24 mouse cellular contexts compared by ENCODE assay signal in genomic region chr2:104764018-104764417, GRCm38 (mm10). TPM values are rescaled to one million over a fixed set of nuclear protein-coding genes. Genes with fewer than 3 reads are reported as not detected.
"Had no signal": no experiment of that assay in that cellular context is flagged by ENCODE, and none has a peak within 500 bp of the region (broad histone marks: within the 10 kb centered on the region; RNA-seq: fewer than 3 reads in every experiment).

No protein-coding gene starts in this region.

- ATAC-seq: midbrain, embryonic 16.5 days had no signal

- H3K9me3 ChIP-seq: midbrain, embryonic 12.5 days; neural tube, embryonic 12.5 days had no signal

- H3K27ac ChIP-seq: liver, embryonic 14.5 days; midbrain, embryonic 12.5 days; neural tube, embryonic 12.5 days had no signal

- H3K4me3 ChIP-seq: midbrain, embryonic 12.5 days; neural tube, embryonic 12.5 days had no signal

- DNase-seq: lung, adult 18-20 months; lung, embryonic 14.5 days; lung, postnatal 10 days; lung, postnatal 4 days; midbrain, embryonic 14.5 days; retina, postnatal 1 day; right cerebral cortex, adult 18-20 months; right cerebral cortex, postnatal 25 days; right cerebral cortex, postnatal 4 days; spleen, adult 18-20 months; thymus, adult 2 months; thymus, postnatal 25 days; thymus, postnatal 4 days had no signal

- H3K9ac ChIP-seq: liver, embryonic 14.5 days; lung, embryonic 14.5 days; midbrain, embryonic 12.5 days; neural tube, embryonic 12.5 days had no signal

- H3K4me2 ChIP-seq: lung, embryonic 14.5 days; midbrain, embryonic 12.5 days; neural tube, embryonic 12.5 days had no signal

- H3K27me3 ChIP-seq: midbrain, embryonic 12.5 days; neural tube, embryonic 12.5 days had no signal

- H3K4me1 ChIP-seq: midbrain, embryonic 12.5 days; neural tube, embryonic 12.5 days had no signal

RNA-seq across cellular contexts. Expression of gene Pin1rt1, which starts 47.8 kb away (rescaled TPM):
- total RNA-seq: megakaryocyte, adult 5-6 weeks; monocyte, adult 5-6 weeks; neutrophil, adult 5-6 weeks had no signal
- polyA plus RNA-seq: liver, embryonic 14.5 days; liver, embryonic 16.5 days; lung, embryonic 14.5 days; midbrain, embryonic 12.5 days; midbrain, embryonic 14.5 days; neural tube, embryonic 12.5 days; small intestine, adult 2 months; stomach, embryonic 14.5 days; thymus, adult 2 months; urinary bladder, adult 2 months had no signal
